Mouse (Mus musculus) heart, embryonic 14.5 days (tissue): ENCODE measurements around the gene Chst11. TPM values are rescaled to one million over a fixed set of nuclear protein-coding genes. Genes with fewer than 3 reads are reported as not detected.

Experiments used
- ATAC-seq: fragments of 200-750 bp; cut with Nextera tagmentation; 2 replicates; pipeline ENCODE4 v1.8.0; 2017; ENCODE audit warnings: low read depth, moderate TSS enrichment; ENCODE audit not compliant: insufficient number of reproducible peaks, insufficient read depth, low FRiP score
- H3K27ac ChIP-seq, 2 experiments: fragments of 200-500 bp in 1 of 2; fragments of 300-500 bp in 1 of 2; sonication (generic) in 1 of 2; replicated peaks in 1 of 2; 2 replicates each; pipeline ENCODE4 v1.5.1; 2012 to 2014; ENCODE audit warnings: low read depth in 2 of 2, low read length in 2 of 2, control low read depth in 1 of 2, mild to moderate bottlenecking in 1 of 2, mixed read lengths in 1 of 2; ENCODE audit not compliant: control insufficient read depth in 1 of 2, insufficient read depth in 1 of 2
- H3K27me3 ChIP-seq: fragments of 300-500 bp; sonication (generic); 2 replicates; pipeline ENCODE4 v1.6.1; 2014; ENCODE audit warnings: mild to moderate bottlenecking, low read length, control low read depth; ENCODE audit not compliant: control insufficient read depth, insufficient read depth
- H3K36me3 ChIP-seq: fragments of 300-500 bp; sonication (generic); 2 replicates; pipeline ENCODE4 v1.6.1; 2014; ENCODE audit warnings: mild to moderate bottlenecking, control low read depth, low read length, mixed read lengths; ENCODE audit not compliant: control insufficient read depth, insufficient read depth
- H3K4me1 ChIP-seq, 2 experiments: fragments of 200-500 bp in 1 of 2; fragments of 300-500 bp in 1 of 2; sonication (generic) in 1 of 2; 2 replicates each; pipeline ENCODE4 v1.6.1; 2012 to 2014; ENCODE audit warnings: low read length in 2 of 2, control low read depth in 1 of 2, mixed read lengths in 1 of 2; ENCODE audit not compliant: control insufficient read depth in 2 of 2, insufficient read depth in 2 of 2
- H3K4me2 ChIP-seq: fragments of 300-500 bp; sonication (generic); 2 replicates; pipeline ENCODE4 v1.6.1; 2014; ENCODE audit warnings: mild to moderate bottlenecking, low read length
- H3K4me3 ChIP-seq, 2 experiments: fragments of 200-500 bp in 1 of 2; fragments of 300-500 bp in 1 of 2; sonication (generic) in 1 of 2; 2 replicates each; pipeline ENCODE4 v1.5.1; 2012 to 2014; ENCODE audit warnings: low read length in 2 of 2, mild to moderate bottlenecking in 2 of 2, control low read depth in 1 of 2, low read depth in 1 of 2, moderate library complexity in 1 of 2; ENCODE audit not compliant: control insufficient read depth in 1 of 2, insufficient read depth in 1 of 2
- H3K9ac ChIP-seq: fragments of 300-500 bp; sonication (generic); 2 replicates; pipeline ENCODE4 v1.6.1; 2014; ENCODE audit warnings: mild to moderate bottlenecking, low read length
- H3K9me3 ChIP-seq: fragments of 300-500 bp; sonication (generic); 2 replicates; pipeline ENCODE4 v1.6.1; 2016; ENCODE audit warnings: low read length, control low read depth; ENCODE audit not compliant: control insufficient read depth
- WGBS: fragments of 180-500 bp; shearing (Covaris S2); extraction: QIAGEN DNeasy Blood & Tissue Kit; methylation state at CpG from one replicate; pipeline ENCODE4 v1.1.7; 2014; 5-methylcytosine and 5-hydroxymethylcytosine counted together
- polyA plus RNA-seq: library from polyadenylated mRNA; unstranded; fragments of >200 nt; fragmentation: Nextera tagmentation; extraction: Ambion mirVana; gene quantifications from 2 replicates; pipeline ENCODE4 v1.2.1, GENCODE M21; 2014

Chst11 gene
- polyA plus RNA-seq, 1 experiment from 2014 or later = 3.3 TPM

DNA sequence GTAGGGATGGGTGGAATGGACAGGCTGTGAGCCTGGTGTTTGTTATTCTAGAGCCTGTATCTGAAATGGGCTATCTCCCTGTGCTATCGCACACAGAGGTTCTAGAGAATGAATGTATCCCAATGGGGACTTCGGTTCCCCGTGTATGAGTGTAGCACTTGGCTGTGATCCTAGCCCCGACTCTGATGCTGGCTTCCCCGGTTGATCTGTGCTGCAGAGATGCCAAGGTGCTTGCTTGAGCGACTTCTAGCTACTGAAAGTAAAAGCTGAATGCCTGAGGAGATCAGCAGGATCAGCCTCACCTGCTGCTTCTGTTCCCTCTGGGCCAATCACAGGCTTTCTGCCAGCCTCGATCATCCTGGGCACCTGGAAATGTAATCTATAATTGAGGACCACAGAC is 91.5 kb downstream of the Chst11 start:
- H3K4me1 ChIP-seq = peaks cover 38 to 51% of the 10 kb centered on the region in 2 experiments
- ATAC-seq = no peak
- WGBS = 61% methylated on average over 7 of the region's 7 CpGs

DNA sequence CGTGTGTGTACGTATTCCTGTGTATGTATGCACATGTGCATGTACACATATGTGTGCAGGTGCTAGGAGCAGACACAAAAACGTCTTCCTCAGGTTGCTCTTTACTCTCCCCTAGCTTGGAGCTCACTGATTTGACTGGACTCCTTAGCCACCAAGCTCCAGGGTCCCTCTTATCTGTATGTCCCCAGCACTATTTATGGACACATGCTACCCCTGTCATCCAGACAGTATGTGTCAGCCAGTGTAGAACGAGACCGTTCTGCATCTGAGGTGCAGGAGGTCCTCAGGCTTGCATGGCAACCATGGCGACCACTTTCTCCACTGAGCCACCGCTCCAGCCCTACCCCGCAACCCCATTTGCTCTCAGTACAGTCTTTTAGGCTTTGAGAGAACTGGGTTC is 93.4 kb downstream of the Chst11 start:
- WGBS = 47% methylated on average over 8 of the region's 8 CpGs
- Histone ChIP-seq H3K4me1 (peaks cover 50 to 56% of the 10 kb centered on the region in 2 experiments), H3K27me3 (no peaks in the 10 kb centered on the region), H3K27ac (peak overlapping the region; percentile 74 to 84), H3K9me3 (no peaks in the 10 kb centered on the region), H3K4me2 (peak overlapping the region; percentile 48), H3K9ac (peak overlapping the region; percentile 36; the same call in 1 of the 2 replicates), H3K36me3 (no peaks in the 10 kb centered on the region), H3K4me3 (no peak overlapping the region)
- peak; percentile 44; the same call in 1 of the 2 replicates for ATAC-seq

More for the DNA sequence above, 91.5 kb downstream of the Chst11 start:
- H3K9me3 ChIP-seq = no peaks in the 10 kb centered on the region
- no peaks in the 10 kb centered on the region for H3K36me3 ChIP-seq
- H3K27me3 ChIP-seq = no peaks in the 10 kb centered on the region
- H3K4me2 ChIP-seq = no peak overlapping the region
- no peak overlapping the region for H3K9ac ChIP-seq
- H3K27ac ChIP-seq = no peak overlapping the region
- H3K4me3 ChIP-seq = no peak overlapping the region

DNA sequence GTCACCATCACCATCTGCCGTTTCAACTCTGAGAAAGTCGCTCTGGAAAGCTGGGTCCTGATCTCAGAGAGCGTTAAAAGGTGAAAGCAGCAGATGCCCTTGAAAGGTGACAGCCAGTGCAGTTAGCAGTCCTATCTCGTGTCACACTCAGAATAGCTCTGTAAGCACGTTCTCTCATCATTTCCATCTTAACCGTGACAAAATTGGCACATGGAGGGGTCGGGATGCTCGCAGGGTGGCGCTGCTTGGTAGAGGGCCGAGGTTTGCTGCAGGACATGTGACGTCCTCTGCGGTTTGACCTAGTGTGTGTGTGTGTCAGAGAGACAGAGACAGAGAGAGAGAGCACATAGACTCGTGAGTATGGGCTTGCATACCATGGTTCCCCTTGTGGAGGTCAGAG is 94.5 kb downstream of the Chst11 start:
- Histone ChIP-seq H3K4me2 (peak overlapping the region; percentile 5), H3K4me1 (peaks cover 54 to 64% of the 10 kb centered on the region in 2 experiments)

DNA sequence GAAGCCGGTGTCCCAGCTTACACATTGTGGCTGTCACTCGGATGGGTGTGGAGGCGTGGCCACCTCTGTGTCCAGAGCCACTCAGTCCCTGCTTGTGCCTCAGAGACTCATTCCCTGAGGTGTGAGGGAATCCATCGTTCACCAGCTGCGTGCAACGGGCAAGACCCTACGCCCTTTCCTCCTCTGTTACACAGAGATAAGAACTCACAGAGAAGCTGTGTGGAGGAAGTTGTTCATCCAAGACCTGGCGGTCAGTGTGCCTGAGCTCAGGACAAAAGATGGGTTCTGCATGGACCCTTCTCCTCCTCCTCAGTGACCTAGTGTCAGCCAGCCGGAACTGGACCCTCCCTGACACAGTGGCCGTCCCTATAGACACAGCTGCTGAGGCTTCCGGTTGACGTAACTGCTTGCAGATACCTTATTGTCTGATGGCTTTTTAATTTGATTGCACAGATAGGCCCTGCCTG is 95.0 kb downstream of the Chst11 start:
- H3K4me1 ChIP-seq = peaks cover 56 to 64% of the 10 kb centered on the region in 2 experiments
- H3K4me3 ChIP-seq = no peak overlapping the region
- WGBS = 31% methylated on average over 12 of the region's 12 CpGs
- peak overlapping the region; percentile 18; the same call in 1 of the 2 replicates for H3K9ac ChIP-seq
- H3K36me3 ChIP-seq = no peaks in the 10 kb centered on the region
- H3K27ac ChIP-seq = peak overlapping the region; percentile 70 to 84
- H3K27me3 ChIP-seq = no peaks in the 10 kb centered on the region
- peak; percentile 47 for ATAC-seq
- H3K9me3 ChIP-seq = no peaks in the 10 kb centered on the region
- H3K4me2 ChIP-seq = peak overlapping the region; percentile 5

More for the DNA sequence above, 94.5 kb downstream of the Chst11 start:
- H3K9me3 ChIP-seq = no peaks in the 10 kb centered on the region
- H3K9ac ChIP-seq = 0 out of 2 replicates have a peak overlapping the region, but pooled peaks have one; percentile 18
- H3K36me3 ChIP-seq = no peaks in the 10 kb centered on the region
- peak overlapping the region; percentile 70 to 84 for H3K27ac ChIP-seq
- no peaks in the 10 kb centered on the region for H3K27me3 ChIP-seq
- no peak overlapping the region for H3K4me3 ChIP-seq
- 29% methylated on average over 13 of the region's 13 CpGs for WGBS
- ATAC-seq = no peak; the same call in 1 of the 2 replicates

DNA sequence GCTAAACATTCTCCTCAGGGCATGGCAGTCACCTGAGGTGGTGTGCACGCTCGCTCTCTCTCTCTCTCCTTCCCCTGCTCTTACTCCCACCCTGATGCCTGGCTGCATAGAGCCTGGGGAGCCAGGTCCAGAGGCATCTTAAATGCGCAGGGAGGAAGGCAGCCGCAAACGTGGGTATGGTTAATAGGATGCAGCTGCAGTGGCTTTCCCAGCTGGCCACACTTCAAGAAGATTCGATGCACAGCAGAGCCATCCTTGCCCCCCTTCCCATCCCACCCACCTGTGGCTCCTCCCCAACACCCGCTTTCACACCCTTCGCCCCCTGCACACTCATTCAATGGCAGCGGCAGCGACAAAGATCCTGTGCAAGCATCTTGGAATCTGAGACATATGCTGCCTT is 95.6 kb downstream of the Chst11 start:
- H3K9me3 ChIP-seq = no peaks in the 10 kb centered on the region
- 67% methylated on average over 10 of the region's 10 CpGs for WGBS
- peak overlapping the region; percentile 18 for H3K9ac ChIP-seq
- no peaks in the 10 kb centered on the region for H3K36me3 ChIP-seq
- peaks cover 58 to 64% of the 10 kb centered on the region in 2 experiments for H3K4me1 ChIP-seq
- no peak overlapping the region for H3K4me3 ChIP-seq
- no peaks in the 10 kb centered on the region for H3K27me3 ChIP-seq
- no peak overlapping the region for H3K4me2 ChIP-seq
- H3K27ac ChIP-seq = peak overlapping the region in 1 of 2 experiments; percentile 84; a peak in 1 of 4 replicates
- no peak for ATAC-seq

DNA sequence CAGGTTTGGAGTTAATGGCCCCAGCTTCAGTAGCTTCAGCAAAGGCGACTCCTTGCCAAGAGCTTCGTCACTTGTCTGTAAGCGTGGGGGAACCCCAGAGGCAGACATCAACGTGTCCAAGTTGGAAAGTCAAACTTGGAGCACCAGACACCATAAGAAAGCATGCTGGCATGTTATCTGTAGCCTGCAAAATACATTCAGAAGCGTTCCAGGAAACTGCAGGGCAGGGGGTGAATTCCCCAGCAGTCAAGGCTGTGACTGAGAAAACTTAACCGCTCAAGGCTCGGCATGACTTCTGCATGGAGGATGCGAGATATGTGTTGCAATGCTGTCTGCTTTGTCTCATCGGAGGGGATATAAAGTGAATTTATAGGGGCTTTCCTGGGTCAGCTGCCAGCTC is 98.6 kb downstream of the Chst11 start:
- ATAC-seq = peak; percentile 58

DNA sequence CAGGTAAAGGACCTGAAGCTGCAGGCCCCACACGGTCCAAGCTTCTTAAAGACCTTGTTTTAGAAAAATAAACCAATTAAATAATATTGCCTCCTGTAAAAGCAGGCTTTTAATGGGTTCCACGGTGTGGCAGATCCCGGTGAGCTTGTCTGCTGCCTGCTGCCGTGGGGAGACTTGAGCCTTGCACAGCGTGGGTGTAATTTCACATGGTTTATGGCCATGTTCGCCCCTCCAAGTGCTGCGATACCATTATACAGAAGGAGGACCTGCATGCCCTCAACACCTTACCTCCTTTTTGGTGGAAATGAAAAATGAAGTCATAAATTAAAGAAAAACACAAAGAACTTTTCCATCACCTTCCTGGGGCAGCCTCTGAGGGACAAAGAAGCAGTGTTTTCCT is 103.0 kb downstream of the Chst11 start:
- Histone ChIP-seq H3K4me2 (no peak overlapping the region), H3K9ac (no peak overlapping the region), H3K9me3 (no peaks in the 10 kb centered on the region), H3K27ac (peak overlapping the region in 1 of 2 experiments; percentile 1; a peak in 1 of 4 replicates), H3K4me3 (no peak overlapping the region), H3K4me1 (peaks cover 26 to 31% of the 10 kb centered on the region in 2 experiments), H3K27me3 (no peaks in the 10 kb centered on the region), H3K36me3 (no peaks in the 10 kb centered on the region)
- no peak for ATAC-seq
- 78% methylated on average over 7 of the region's 7 CpGs for WGBS

More for the DNA sequence above, 98.6 kb downstream of the Chst11 start:
- 16% methylated on average over 9 of the region's 9 CpGs for WGBS
- Histone ChIP-seq H3K27me3 (no peaks in the 10 kb centered on the region), H3K4me1 (peaks cover 56 to 62% of the 10 kb centered on the region in 2 experiments), H3K9ac (peak overlapping the region; percentile 30; the same call in 1 of the 2 replicates), H3K36me3 (no peaks in the 10 kb centered on the region), H3K27ac (peak overlapping the region; percentile 36 to 72; a peak in 3 of 4 replicates), H3K4me2 (peak overlapping the region; percentile 49), H3K4me3 (no peak overlapping the region), H3K9me3 (no peaks in the 10 kb centered on the region)
